Mouse (Mus musculus) bone marrow, adult 2 months (tissue): ENCODE results near the gene Golga2. TPM values are rescaled to one million over a fixed set of nuclear protein-coding genes. Genes with fewer than 3 reads are reported as not detected.
A peak's percentile ranks its signal among the peaks of the same experiment; 100 is the strongest.

Experiments used
- H3K27ac ChIP-seq: fragments of 200-500 bp; 2 replicates; pipeline ENCODE4 v1.5.1; 2012; ENCODE audit warnings: low read depth, mild to moderate bottlenecking, control low read depth, inconsistent platforms, low read length; ENCODE audit not compliant: control insufficient read depth, poor library complexity, insufficient read depth
- H3K4me1 ChIP-seq: fragments of 200-500 bp; 2 replicates; pipeline ENCODE4 v1.6.1; 2011; ENCODE audit warnings: low read length; ENCODE audit not compliant: control insufficient read depth, insufficient read depth
- H3K4me3 ChIP-seq: fragments of 200-500 bp; replicated peaks from 2 replicates; pipeline ENCODE3; 2011; ENCODE audit warnings: mild to moderate bottlenecking, low read depth, low read length, control low read depth; ENCODE audit not compliant: control insufficient read depth
- CTCF ChIP-seq: fragments of 200-500 bp; IDR thresholded peaks from 2 replicates; pipeline ENCODE4 v1.5.1; 2011; ENCODE audit warnings: low read length, control low read depth; ENCODE audit not compliant: control insufficient read depth, insufficient read depth
- POLR2A ChIP-seq: fragments of 200-500 bp; IDR thresholded peaks from 2 replicates; pipeline ENCODE4 v1.6.1; 2011; ENCODE audit warnings: low read depth, mild to moderate bottlenecking, control low read depth, low read length, borderline replicate concordance; ENCODE audit not compliant: control insufficient read depth
- WGBS: fragments of 180-500 bp; shearing (Covaris S2); methylation state at CpG from one replicate; pipeline ENCODE4 v1.1.7; 2018; 5-methylcytosine and 5-hydroxymethylcytosine counted together
- polyA plus RNA-seq: library from polyadenylated mRNA; stranded (reverse); fragments of >200 nt; gene quantifications from 2 replicates; pipeline ENCODE4 v1.2.4, GENCODE M21; 2011; ENCODE audit warnings: low replicate concordance; ENCODE audit not compliant: missing spikeins, insufficient read depth, insufficient read length

Gene Golga2
- polyA plus RNA-seq: 26.6 and 39.8 TPM in 2 replicates

DNA sequence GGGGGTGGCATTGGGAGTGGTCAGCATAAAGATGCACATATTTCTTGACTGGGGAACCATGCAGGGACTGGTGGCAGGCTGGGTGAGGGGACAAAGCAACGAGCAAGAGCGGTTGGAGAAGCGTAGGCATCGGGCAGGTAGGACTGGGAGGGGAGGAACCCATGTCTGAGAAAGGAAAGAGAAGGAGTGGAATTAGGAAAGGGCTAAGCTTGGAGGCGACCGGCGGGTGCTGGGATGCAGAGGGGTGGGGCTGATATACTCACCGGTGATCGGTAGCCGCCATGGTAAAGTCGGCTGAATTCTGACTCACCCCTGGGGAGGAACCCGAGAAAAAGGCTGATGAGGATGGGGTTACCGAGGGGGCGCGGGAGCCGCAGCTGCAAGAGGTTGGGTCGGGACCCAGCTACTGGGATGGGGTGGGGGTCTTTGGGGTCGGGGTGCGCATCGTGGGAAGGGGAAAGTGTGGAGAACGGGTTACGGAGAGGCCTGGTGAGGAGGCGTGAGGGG, at the start of gene Golga2:
TSS of gene Golga2 (plus strand) at position 51 of the 507 bp plus-strand sequence.
- peak within 1 kb of the TSS; percentile 78 for H3K27ac ChIP-seq
- 1% methylated on average over 23 of the region's 23 CpGs for WGBS
- H3K4me3 ChIP-seq: peak within 1 kb of the TSS; percentile 82
- TF ChIP-seq POLR2A: no peak
- TF ChIP-seq CTCF: no peak
- no peaks in the 10 kb centered on the region; the same call in 1 of the 2 replicates for H3K4me1 ChIP-seq

DNA sequence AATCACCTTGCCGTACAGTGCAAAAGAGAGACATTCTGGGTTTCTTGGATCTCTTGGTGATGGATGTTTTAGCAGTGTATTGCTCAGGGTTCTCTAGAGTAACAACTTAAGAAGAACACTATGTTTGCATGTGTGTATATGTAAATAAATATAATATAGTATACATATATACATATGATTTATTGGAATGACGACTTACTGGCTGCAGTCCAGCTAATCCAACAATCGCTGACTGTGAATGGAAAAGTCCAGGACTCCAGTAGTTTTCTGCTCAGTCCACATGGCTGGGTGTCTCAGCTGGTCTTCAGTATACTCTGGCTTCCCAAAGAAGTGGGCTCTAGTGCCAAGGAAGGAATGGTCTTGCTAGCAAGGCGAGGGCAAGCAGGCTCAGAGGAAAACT, 49.6 kb upstream of the Golga2 start:
- Histone ChIP-seq H3K4me1 (no peaks in the 10 kb centered on the region), H3K4me3 (no peak overlapping the region), H3K27ac (no peak overlapping the region)
- WGBS: 32% methylated on average over 4 of the region's 4 CpGs
- TF ChIP-seq CTCF (no peak), POLR2A (no peak)

DNA sequence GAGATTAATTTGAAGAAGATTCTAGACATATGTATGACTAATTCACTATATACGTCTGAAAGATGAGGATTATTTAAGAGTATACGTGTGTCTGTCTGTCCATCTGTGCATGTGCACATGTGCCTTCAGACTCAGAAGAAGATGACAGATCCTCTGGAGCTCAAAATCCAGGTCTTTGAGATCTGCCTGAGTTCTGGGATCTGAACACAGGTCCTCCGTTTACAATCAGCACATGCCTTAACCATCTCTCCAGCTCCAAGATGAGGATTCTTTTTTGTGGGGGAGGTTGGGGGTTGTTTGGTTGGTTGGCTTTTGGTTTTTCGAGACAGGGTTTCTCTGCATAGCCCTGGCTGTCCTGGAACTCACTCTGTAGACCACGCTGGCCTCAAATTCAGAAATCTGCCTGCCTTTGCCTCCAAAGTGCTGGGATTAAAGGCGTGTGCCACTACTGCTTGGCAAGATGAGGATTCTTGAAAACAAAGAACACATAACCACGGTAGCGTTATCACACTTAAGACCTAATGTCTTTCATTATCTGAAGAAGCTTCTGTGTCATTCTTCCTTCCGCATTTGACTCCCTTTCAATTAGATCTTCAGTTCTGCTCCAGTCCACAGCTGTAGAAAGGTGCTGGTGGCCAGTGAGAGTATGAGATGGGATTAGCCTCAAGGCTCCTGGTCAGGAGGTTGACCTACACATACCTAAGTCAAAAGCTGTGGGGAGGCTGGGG, 48.3 kb upstream of the Golga2 start:
- H3K4me3 ChIP-seq: no peak overlapping the region
- no peak overlapping the region for H3K27ac ChIP-seq
- TF ChIP-seq POLR2A: no peak
- TF ChIP-seq CTCF: no peak
- H3K4me1 ChIP-seq: no peaks in the 10 kb centered on the region
- WGBS: 73% methylated on average over 9 of the region's 9 CpGs

DNA sequence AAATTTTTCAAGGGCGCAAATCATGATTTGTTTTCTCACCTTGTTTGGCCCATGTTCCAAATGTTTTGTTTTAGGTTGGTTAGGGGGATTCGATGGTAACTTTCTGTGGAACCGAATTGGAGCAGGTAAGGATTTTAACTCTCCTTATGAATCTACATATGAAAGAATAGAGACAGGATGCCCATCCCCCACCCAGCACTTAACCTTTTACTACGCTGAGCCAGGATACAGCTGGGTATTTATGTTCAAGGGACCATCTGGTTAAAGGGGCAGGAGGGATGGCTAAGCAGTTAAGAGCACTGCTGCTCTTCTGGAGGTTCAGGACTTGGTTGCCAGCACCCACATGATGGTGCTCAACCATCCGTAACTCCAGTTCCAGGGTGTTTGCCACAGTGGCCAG, 46.6 kb upstream of the Golga2 start:
- TF ChIP-seq POLR2A (no peak), CTCF (no peak)
- WGBS: 86% methylated on average over 5 of the region's 5 CpGs
- H3K27ac ChIP-seq: no peak overlapping the region

DNA sequence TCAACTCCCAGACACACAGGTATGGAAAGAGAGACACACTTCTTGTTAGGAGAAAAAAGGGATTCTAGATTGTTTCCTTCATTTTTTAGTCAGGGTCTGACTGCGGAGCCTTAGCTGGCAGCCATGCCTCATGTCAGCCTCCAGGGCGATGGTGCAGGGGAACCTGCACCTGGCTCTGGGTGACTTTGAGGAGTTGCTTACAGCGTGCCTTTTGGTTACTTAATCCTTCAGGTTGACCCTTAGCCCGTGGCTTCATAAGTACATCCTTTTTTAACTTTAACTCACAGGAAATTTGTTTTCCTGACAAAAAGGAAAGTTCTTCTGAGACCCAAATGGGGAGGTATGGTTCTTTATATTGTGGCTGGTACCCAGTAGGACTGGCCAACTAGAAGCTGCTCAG, 44.2 kb upstream of the Golga2 start:
- WGBS: 81% methylated on average over 4 of the region's 4 CpGs
- TF ChIP-seq POLR2A: no peak
- TF ChIP-seq CTCF: no peak
- no peak overlapping the region for H3K27ac ChIP-seq
- no peaks in the 10 kb centered on the region for H3K4me1 ChIP-seq
- no peak overlapping the region for H3K4me3 ChIP-seq

More for the DNA sequence above, 46.6 kb upstream of the Golga2 start:
- Histone ChIP-seq H3K4me3 (no peak overlapping the region), H3K4me1 (no peaks in the 10 kb centered on the region)

DNA sequence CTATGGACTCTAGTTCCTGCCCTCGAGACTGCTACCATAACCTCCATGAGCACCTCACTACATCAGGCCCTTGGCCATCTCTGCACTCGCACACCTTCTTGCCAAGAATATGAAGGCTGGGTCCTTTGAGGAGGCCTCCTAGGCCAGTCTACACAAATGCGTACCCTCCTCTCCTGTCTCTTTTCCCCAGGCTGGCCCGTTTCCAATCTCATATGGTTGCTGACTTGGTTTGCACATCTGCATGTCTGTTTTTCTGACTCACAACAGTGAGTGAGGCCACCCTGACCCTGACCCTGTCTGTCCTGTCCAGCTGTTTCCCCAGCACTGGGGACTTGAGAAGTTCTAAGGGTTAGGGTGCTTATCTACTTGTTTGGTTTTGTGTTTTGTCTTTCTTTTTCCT, 40.4 kb upstream of the Golga2 start:
- TF ChIP-seq CTCF (no peak), POLR2A (no peak)
- Histone ChIP-seq H3K4me3 (no peak overlapping the region), H3K27ac (no peak overlapping the region), H3K4me1 (no peaks in the 10 kb centered on the region)
- 76% methylated on average over 4 of the region's 4 CpGs for WGBS

DNA sequence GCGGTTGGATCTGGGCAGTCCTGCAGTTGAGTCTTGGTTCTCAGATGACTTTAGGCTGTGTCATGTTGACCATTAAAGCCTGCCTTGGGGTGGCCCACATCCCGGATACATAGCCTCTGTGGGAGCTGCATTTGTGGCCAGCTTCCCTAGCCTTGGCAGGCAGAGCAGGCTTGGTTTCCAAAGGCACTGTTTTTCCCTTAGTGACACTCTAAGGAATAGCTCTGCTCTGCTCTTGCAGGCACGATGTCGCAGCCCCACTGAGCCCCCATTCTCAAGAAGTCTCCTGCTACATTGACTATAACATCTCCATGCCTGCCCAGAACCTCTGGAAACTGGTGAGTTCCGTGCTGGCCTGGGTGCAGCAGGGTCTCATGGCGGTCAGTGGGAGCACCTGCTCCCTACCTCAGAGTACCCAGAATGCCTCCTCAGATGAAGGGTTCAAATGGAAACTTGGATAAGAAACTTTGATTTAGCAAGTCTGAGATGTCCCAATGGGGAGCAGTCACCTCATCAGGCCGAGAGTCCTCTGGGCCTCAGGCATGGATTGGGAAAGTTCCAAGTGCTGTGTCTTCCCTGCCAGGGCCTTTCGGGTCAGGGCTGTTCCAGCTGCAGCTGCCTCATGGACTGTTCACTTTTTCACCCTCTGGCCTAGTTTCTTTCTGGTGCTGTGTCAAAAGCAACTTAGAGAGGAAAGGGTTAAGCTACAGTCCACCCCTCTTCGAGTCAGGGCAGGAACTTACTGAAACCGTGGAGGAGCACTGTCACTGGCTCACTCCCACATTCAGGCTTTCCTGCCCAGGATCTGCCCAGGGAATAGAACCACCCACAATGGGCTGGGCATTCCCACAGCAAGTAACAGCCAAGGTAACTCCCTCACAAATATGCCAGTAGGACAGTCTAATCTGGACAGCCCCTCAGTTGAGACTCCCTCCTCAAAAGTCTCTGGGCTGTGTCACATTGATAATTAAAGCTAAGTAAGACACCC, 38.5 kb upstream of the Golga2 start:
- WGBS: 79% methylated on average over 10 of the region's 10 CpGs
- no peak overlapping the region for H3K4me3 ChIP-seq
- H3K27ac ChIP-seq: no peak overlapping the region
- no peaks in the 10 kb centered on the region for H3K4me1 ChIP-seq
- TF ChIP-seq CTCF: no peak
- TF ChIP-seq POLR2A: no peak

DNA sequence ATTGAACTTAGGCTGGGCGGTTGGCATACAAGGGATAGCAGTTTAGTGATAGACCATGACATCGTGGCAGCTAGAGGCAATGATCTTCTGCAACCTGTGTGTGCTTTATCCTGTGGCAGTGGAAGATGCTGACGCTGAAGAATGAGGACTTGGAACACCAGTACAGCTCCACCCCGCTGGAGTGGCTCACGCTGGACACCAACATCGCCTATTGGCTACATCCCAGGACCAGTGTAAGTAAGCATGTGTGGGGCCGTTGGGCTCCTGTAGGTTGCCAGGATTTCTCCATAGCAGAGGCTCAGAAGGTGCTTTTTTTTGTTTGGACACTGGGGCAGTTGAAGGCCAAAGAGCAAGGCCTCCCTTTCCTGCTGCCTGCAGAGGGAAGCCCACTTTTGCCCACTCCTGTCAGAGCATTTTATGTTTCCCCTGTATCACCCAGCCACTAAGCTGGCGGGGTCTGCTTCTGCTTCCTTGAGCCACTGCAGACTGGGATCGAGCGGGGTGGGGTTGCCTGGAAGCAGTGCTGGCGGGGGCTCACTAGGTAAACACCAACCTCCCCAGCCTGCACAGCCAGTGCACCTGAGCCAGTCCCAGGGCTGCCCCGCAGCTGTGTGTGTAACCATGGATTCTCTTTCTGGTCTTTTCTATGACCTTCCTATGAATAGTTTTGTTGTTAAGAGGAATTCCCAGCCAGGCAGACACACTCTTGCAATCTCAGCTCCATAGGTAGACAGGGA, 35.2 kb upstream of the Golga2 start:
- H3K27ac ChIP-seq: no peak overlapping the region
- H3K4me1 ChIP-seq: no peaks in the 10 kb centered on the region
- H3K4me3 ChIP-seq: no peak overlapping the region
- WGBS: 79% methylated on average over 12 of the region's 12 CpGs
- TF ChIP-seq CTCF: no peak
